Mouse (Mus musculus) thymus, postnatal 36 days (tissue): ENCODE results near the gene Pold3.

Source experiments
- DNase-seq, 2 experiments: peaks; one replicate each; pipeline ENCODE4 v3.0.0; 2022; ENCODE audit warnings: mixed read lengths in 2 of 2

Gene Pold3

GRCm38 (mm10) chr7:100121376-100121789, at the start of gene Pold3:
Gene Pold3 (minus strand): TSS chr7:100121565.
- peak; percentile 99 for DNase-seq

GRCm38 (mm10) chr7:100170756-100171155, 49.4 kb upstream of the Pold3 start:
- no peak for DNase-seq

DNA sequence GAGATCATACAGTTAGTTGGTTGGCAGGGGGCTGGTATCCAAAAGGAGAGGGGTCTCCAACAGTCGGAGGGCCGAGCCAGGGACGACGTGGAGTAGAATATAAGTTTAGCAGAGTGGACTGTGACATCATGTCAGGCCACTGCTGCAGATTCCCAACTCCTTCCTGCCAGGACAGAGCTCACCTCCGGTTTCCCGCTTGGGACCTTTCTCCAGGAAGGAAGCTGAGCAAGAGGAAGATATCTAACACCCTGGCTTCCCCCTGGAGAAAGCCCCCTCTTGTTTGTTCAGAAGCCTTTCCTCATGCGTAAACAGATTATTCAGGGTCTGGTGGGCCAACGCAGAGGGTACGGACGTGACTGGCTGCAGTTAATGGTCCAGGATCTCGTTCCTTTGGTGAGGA, 47.3 kb upstream of the Pold3 start:
- no peak for DNase-seq

GRCm38 (mm10) chr7:100163506-100163905, 42.1 kb upstream of the Pold3 start:
- DNase-seq: no peak

DNA sequence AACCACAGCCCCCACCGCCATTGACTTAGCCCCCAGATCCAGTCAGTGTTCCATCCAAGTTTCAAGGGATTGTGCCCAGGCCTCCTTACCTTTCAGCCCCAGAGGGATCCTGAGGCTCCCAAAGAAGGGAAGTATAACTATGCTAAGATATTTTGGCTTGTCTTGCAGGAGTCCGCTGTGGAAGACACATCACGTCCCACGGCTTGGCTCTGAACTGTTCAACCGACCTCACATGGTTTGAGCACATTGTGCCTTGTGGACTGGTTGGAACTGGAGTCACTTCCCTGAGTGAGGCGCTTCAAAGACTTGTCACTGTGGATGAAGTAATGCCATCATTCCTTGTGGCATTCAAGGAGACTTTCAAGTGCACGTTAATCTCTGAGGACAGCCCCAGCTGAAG, 38.6 kb upstream of the Pold3 start:
- no peak for DNase-seq

GRCm38 (mm10) chr7:100159105-100159841, 37.9 kb upstream of the Pold3 start, which contains the start of gene Lipt2:
Gene Lipt2 (plus strand): TSS chr7:100159277.
- peak; percentile 86 to 89 for DNase-seq

GRCm38 (mm10) chr7:100157669-100158068, 36.3 kb upstream of the Pold3 start:
- no peak for DNase-seq

DNA sequence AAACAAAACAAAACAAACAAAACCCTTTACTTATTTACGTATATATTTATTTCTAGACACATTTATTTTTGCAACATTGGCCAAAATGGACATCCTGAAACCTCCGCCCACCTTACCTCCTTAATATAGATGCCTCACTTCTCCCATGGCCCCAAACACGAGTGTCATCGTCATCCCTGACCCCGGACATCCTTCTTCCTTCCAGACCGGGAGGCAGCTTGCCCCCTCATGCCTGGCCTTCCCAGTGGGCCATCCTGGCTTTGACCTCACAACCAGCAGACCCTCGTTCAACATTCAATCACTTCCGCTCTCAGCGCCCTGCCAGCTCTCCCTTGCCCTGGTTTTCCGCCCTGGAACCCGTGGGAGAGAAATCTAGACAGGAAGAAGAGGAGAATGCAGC, 29.3 kb upstream of the Pold3 start:
- DNase-seq: no peak

- no peak for DNase-seq
Measured at GRCm38 (mm10) chr7:100150086-100150485, 28.7 kb upstream of the Pold3 start.

GRCm38 (mm10) chr7:100148586-100148985, 27.2 kb upstream of the Pold3 start:
- no peak for DNase-seq

- no peak for DNase-seq
Measured at GRCm38 (mm10) chr7:100140591-100140990, 19.2 kb upstream of the Pold3 start.

- DNase-seq: no peak
Measured at GRCm38 (mm10) chr7:100138075-100138474, 16.7 kb upstream of the Pold3 start.

- DNase-seq: no peak
Measured at GRCm38 (mm10) chr7:100137038-100137437, 15.7 kb upstream of the Pold3 start.

DNA sequence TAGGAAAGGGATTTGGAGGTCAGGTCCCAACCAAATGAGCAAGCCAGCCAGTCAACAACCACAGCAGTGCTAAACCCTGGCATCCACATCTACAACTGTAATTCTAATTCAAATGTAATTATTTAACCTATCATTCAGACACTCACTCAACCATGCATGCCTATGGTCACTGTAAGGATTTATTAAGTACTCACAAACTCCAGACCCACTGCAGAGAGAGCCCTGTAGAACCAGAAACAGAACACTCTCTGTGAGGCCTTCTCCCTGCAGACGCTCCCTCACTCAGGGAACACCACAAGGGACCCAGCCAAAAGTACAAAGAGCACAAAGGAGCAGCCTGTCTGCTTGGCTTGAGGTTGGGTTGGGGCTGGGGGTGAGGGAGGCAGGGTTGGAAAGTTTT, 11.0 kb upstream of the Pold3 start:
- DNase-seq: no peak

DNA sequence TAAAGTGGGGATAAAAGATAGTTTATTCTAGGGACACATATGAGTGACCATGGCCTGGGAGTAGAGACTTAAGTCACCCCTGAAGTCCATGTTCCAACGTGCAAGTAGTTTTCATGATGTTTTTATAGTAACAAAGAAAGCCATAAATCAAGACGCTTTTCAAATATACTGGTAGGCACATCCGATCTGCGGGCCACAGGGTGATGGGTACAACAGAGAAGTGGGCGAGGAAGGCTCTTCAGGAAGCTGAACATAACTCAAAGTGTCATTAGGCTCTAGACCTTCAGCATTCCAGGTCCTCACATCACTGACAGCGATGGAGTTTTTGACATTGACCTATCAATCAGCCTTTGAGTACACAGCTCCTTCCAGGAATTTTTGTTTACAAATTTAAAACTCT, 9.2 kb upstream of the Pold3 start:
- DNase-seq: no peak

DNA sequence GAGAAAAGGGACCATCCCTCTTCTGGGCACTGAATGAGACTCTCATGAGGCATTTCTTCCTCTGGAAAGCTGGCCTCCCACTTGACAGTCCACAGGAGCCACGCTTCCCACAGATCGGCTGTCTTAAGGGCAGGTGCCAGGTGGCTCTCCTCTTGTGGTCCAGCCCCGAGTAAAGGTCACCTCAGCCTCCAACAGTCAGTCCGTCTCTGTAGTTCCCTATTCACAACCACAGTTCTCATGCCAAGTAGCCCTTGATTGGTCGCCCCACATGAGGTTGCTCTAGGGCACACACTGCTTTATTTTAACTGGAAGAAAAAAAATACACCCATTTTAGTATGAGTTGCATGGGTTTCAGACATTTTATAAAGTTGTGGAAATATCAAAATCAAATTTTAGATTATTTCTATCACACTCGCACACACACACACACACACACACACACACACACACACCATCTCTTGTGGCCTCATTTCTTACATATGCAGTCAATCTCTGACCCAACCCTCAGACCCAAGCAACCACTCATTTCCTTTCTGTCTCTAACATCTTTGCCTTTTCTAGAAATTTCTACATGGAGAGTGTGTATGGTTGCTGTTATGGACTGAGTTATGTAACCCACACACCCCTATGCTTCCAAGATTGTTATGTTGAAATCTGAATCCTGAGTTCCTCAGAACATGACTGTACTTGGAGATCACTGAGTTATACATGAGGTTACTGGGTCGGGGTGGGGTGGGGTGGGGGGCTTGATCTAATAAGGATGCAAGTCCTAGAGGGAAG, 7.1 kb upstream of the Pold3 start:
- DNase-seq: no peak

- no peak for DNase-seq
Measured at GRCm38 (mm10) chr7:100126514-100126913, 5.1 kb upstream of the Pold3 start.

- DNase-seq: no peak
Measured at GRCm38 (mm10) chr7:100125166-100125565, 3.8 kb upstream of the Pold3 start.

DNA sequence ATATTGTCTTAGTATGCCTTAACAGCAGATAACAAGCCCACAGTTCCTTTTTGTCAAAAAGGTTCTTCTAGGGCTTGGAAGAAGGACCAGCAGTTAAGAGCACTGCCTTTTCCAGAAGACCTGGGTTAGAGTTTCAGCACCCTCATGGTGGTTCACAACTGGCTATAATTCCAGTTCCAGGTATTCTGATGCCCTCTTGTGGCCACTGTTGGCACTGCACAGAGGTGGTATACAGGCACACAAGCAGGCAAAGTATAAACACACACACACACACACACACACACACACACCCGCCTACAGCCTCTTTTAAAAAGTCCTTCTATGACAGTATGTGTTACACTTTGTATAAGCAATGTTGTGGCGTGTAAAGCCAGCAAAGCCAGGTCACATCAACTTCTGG, 2.8 kb upstream of the Pold3 start:
- DNase-seq: peak; percentile 52 to 57

DNA sequence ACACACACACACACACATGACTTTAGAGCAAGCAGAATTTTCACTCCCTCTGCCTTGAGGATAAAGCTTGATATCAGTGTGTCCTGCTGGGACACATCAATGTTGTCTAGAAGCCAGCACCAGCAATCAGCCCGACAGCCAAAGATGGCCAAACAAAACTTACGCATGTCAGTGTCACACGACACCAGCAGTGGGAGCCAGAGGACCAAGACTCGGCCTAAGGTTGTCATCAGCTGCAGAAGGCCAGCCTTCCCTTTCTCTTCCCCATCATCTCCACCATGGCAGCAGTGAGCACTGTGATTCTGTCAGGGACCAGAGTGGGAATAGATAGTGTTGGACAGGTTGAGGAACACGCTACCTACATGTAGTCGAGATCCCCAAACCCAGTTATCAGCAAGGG, 2.1 kb upstream of the Pold3 start:
- DNase-seq: peak; percentile 13 to 27

- DNase-seq: no peak
Measured at GRCm38 (mm10) chr7:100120791-100121261, 539 bp downstream of the Pold3 start.

- DNase-seq: no peak
Measured at GRCm38 (mm10) chr7:100114279-100114678, 7.1 kb downstream of the Pold3 start.

- DNase-seq: no peak
Measured at GRCm38 (mm10) chr7:100113821-100114220, 7.5 kb downstream of the Pold3 start.

- no peak for DNase-seq
Measured at GRCm38 (mm10) chr7:100111506-100111905, 9.9 kb downstream of the Pold3 start.
